Mouse (Mus musculus) NIH3T3 (cell line): ENCODE measurements around the gene Znhit1.

ENCODE experiments used
- DNase-seq: peaks from one replicate; pipeline ENCODE4 v3.0.0-alpha.2; 2012; ENCODE audit warnings: low read depth

Znhit1 gene

DNA sequence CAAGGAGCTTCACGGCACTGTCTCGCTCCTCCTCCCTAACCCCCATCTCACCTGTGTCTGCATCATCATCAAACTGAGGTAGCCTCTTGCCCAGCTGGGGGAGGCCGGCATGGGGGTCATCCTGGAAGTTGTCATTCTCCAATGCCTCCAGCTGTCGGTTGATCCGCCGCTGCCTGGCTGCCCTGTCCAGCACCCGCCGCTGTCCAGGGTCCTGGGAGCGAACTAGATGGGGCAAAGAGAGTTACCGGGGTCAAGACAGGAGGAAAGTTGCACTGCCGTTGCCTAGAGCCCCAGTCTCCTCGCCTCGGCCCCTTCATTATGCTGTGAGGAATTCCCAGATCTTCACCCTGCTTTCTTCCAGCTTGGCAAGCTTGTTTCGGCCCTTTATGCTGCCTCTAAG is 3.0 kb downstream of the Znhit1 start:
- peak; percentile 29 for DNase-seq

- DNase-seq: peak; percentile 65
Measured at GRCm38 (mm10) chr5:136982338-136982930, 5.4 kb downstream of the Znhit1 start.

- peak; percentile 27 for DNase-seq
Measured at GRCm38 (mm10) chr5:136980974-136981373, 6.8 kb downstream of the Znhit1 start.

GRCm38 (mm10) chr5:136979762-136980161 is 8.1 kb downstream of the Znhit1 start:
- DNase-seq: no peak

- no peak for DNase-seq
Measured at GRCm38 (mm10) chr5:136977769-136978168, 10.1 kb downstream of the Znhit1 start.

DNA sequence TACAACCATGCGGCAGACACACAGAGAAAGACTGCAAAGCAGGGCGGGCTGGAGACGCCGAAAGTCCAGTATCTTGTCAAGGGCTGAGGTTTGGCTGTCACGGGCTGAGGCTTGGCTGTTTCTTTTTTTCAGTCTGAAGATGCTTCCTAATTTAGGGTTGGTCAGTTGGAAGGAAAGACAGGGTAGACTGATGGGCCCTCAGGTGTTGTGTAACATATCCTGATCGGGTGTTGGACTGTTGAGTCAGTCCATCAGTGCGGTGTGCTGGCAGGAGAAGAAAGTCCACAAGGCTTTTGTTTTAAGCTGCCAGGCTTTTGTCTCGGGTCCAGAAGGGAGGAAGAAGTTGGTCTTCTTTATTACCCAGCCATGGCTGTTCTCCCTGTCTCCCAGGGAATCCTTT is 14.2 kb downstream of the Znhit1 start:
- no peak for DNase-seq

GRCm38 (mm10) chr5:136970703-136971102 is 17.1 kb downstream of the Znhit1 start:
- peak; percentile 82 for DNase-seq

GRCm38 (mm10) chr5:136967592-136967991 is 20.2 kb downstream of the Znhit1 start:
- DNase-seq: no peak

GRCm38 (mm10) chr5:136966861-136967455 is 20.9 kb downstream of the Znhit1 start:
- DNase-seq: no peak

DNA sequence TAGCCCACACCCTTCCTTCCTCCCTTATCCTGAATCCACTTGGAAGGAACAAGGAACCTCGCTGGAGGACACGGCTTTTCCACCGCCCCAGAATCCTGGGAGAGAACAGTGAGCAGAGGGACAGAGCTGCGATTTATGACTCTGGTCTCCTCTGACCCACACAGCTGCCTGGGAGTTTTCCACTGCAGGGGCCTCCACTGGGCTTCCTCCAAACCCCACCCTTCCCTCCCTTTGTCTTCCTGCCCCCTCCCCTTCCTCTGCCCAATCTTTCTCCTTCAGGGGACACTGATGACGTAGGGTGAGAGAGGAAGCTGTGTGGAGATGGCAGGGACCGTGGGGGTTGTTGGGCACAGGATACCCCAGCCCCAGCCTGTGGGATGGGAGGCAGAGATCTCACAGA is 21.5 kb downstream of the Znhit1 start, which contains the start of gene Cldn15:
Cldn15 (plus strand) TSS at position 286 of the 400 bp plus-strand sequence.
- DNase-seq: no peak

GRCm38 (mm10) chr5:136965686-136966085 is 22.1 kb downstream of the Znhit1 start:
- no peak for DNase-seq

- DNase-seq: no peak
Measured at GRCm38 (mm10) chr5:136965210-136965609, 22.6 kb downstream of the Znhit1 start.

DNA sequence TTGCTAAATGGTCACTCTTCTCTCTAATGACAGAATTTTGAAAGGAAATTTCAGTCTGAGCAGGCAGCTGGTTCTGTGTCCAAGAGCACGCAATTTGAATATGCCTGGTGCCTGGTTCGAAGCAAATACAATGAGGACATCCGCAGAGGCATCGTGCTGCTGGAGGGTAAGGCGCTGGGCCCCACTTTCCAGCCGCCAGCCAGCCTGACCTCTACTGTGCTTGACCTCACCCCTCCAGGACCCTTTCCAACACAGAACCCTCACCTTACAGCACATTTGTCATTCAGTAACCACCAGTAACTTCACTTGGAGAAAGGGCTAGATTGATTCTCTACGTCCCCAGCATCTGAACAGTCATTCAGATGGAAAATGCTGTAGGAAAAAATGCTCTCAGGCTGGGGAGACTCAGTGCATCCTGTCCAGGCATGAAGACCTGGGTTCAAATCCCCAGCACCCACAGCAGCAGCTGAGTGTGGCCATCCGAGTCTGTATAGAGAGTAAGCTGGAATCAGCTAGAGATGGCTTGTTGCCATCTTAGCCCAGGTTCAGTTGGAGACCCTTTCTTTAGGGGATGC is 24.8 kb downstream of the Znhit1 start:
- DNase-seq: no peak

GRCm38 (mm10) chr5:136962501-136962900 is 25.3 kb downstream of the Znhit1 start:
- peak; percentile 88 for DNase-seq

- DNase-seq: peak; percentile 93
Measured at GRCm38 (mm10) chr5:136961983-136962461, 25.8 kb downstream of the Znhit1 start.

DNA sequence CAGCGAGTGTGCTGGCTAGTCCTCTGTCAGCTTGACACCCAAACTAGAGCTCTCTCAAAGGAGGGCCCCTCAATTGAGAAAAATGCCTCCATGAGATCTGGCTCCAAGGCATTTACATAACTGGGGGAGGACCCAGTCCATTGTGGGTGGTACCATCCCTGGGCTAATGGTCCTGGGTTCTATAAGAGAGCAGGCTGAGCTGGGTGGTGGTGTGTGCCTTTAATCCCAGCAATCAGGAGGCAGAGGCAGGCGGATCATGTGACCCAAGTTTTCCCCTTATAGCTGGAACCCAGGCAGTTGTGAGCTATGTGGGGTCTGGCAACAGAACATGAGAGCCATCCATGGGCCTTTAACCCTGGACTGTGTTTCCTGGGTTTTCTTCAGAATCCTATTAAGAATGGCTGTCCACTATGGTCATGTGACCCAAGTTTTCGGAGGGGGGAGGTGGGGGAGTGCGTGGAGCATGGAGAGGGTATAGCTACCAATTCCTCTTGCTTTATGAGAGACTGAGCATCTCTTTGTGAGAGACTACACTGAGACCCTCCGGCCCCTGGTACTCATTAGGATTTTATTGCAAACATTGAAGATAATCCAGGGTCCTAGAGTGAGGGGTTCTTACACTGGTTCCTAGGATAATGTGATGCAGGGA is 26.4 kb downstream of the Znhit1 start:
- DNase-seq: peak; percentile 71

DNA sequence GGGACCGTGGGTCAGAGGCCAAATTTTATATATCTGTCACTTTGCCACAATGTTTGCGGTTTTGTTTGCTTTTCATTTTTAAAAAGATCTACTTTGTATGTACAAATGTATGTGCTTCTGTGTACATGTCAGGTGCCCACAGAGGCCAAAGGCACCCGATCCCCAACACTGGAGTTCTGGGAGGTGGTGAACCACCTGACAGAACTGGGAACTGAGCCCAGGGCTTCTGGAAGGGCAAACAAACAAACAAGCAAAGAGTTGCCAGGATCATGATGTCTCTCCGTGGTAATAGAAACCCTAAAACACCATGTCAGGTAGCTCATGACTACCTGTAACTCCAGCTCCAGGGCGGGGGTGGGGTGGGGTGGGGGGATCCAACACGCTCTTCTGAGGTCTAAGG is 27.8 kb downstream of the Znhit1 start:
- no peak for DNase-seq

- DNase-seq: no peak
Measured at GRCm38 (mm10) chr5:136958991-136959605, 28.7 kb downstream of the Znhit1 start.

- no peak for DNase-seq
Measured at GRCm38 (mm10) chr5:136957250-136957649, 30.6 kb downstream of the Znhit1 start.

GRCm38 (mm10) chr5:136955622-136956021 is 32.2 kb downstream of the Znhit1 start:
- no peak for DNase-seq

DNA sequence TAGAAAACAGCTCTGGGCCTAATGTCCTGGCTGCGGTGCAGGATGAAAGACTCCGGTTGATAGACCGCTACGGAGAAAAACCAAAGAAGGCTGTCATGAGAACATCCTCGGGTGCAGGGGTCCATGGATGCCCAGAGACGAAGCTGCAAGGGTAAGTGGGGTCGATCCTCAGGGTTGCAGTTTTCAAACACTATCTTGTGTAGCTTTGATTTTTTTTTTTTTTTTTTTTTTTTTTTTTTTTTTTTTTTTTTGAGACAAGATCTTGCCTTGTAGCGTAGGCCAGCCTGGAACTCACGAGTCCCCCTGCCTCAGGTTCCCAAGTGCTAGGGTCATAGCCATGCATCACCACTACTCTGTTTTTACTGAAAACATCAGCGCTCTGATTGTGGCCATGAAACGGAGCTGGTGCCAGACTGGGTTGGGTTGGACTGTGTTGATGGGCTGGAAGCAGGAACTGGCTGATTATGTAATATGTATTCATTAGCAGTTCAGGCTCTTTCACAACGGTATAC is 34.3 kb downstream of the Znhit1 start:
- peak; percentile 68 for DNase-seq

GRCm38 (mm10) chr5:136953015-136953414 is 34.8 kb downstream of the Znhit1 start, which contains the start of gene Fis1:
TSS of gene Fis1 (plus strand) at chr5:136953275.
- DNase-seq: peak; percentile 99
